Mouse (Mus musculus) ES-E14 (cell line): ENCODE data around the gene Heatr5b.

ENCODE experiments used
- CHD2 ChIP-seq: IDR thresholded peaks from 2 replicates; pipeline ENCODE4 v1.6.1; 2014; ENCODE audit warnings: mild to moderate bottlenecking, low read depth, low read length, inconsistent platforms
- MAFK ChIP-seq: IDR thresholded peaks from 2 replicates; pipeline ENCODE4 v1.6.1; 2014; ENCODE audit warnings: mild to moderate bottlenecking, low read depth, low read length, inconsistent platforms; ENCODE audit not compliant: insufficient read depth
- ZNF384 ChIP-seq: IDR thresholded peaks from 2 replicates; pipeline ENCODE4 v1.6.1; 2012; ENCODE audit warnings: low read depth, low read length, inconsistent platforms

- TF ChIP-seq CHD2 = no peak
- TF ChIP-seq MAFK = no peak
- no peak for TF ChIP-seq ZNF384
Measured at GRCm38 (mm10) chr17:78766084-78766483, 69.1 kb downstream of the Heatr5b start.
